Comparison of ENCODE assay signal across 16 mouse cellular contexts in genomic region chr2:125496696-125497095, GRCm38 (mm10). TPM values are rescaled to one million over a fixed set of nuclear protein-coding genes. Genes with fewer than 3 reads are reported as not detected.
DNase-seq lines count a peak whose midpoint lies in the region; ATAC-seq lines count a peak whose summit lies in the region.
"Had no signal": no experiment of that assay in that cellular context is flagged by ENCODE, and none has a peak within 500 bp of the region (broad histone marks: within the 10 kb centered on the region; RNA-seq: fewer than 3 reads in every experiment).

No protein-coding gene starts in this region.

- H3K27ac ChIP-seq in kidney, embryonic 15.5 days = no peak overlapping the region
- H3K27ac ChIP-seq: embryonic facial prominence, embryonic 13.5 days; forebrain, embryonic 10.5 days; layer of hippocampus, adult 2 months; limb, embryonic 10.5 days; liver, embryonic 14.5 days; midbrain, embryonic 13.5 days had no signal

- H3K27me3 ChIP-seq in kidney, embryonic 15.5 days = no peaks in the 10 kb centered on the region
- H3K27me3 ChIP-seq: embryonic facial prominence, embryonic 13.5 days; midbrain, embryonic 13.5 days had no signal

- H3K4me3 ChIP-seq in kidney, embryonic 15.5 days (replicated peaks) = no peak overlapping the region
- H3K4me3 ChIP-seq: embryonic facial prominence, embryonic 13.5 days; forebrain, embryonic 10.5 days; layer of hippocampus, adult 2 months; limb, embryonic 10.5 days; midbrain, embryonic 13.5 days had no signal

- no peak overlapping the region for H3K4me2 ChIP-seq in kidney, embryonic 15.5 days
- H3K4me2 ChIP-seq: embryonic facial prominence, embryonic 13.5 days; midbrain, embryonic 13.5 days had no signal

- H3K4me1 ChIP-seq in kidney, embryonic 15.5 days = peaks cover 10% of the 10 kb centered on the region; the same call in 1 of the 2 replicates
- H3K4me1 ChIP-seq: forebrain, embryonic 10.5 days; midbrain, embryonic 13.5 days had no signal

- H3K9ac ChIP-seq in kidney, embryonic 15.5 days = no peak overlapping the region
- H3K9ac ChIP-seq: embryonic facial prominence, embryonic 13.5 days; liver, embryonic 14.5 days; midbrain, embryonic 13.5 days had no signal

- 0 out of 2 replicates have a peak, but pooled peaks cover 5% of the 10 kb centered on the region for H3K36me3 ChIP-seq in kidney, embryonic 15.5 days
- H3K36me3 ChIP-seq: midbrain, embryonic 13.5 days had no signal

- intact Hi-C loops in heart, postnatal 25 days (cut with DNase I) = no loop called here

- H3K9me3 ChIP-seq in kidney, embryonic 15.5 days (replicated peaks) = no peaks in the 10 kb centered on the region
- H3K9me3 ChIP-seq: embryonic facial prominence, embryonic 13.5 days; limb, embryonic 10.5 days; midbrain, embryonic 13.5 days had no signal

- ATAC-seq in kidney, embryonic 15.5 days (replicated peaks; ENCODE audit: low FRiP score) = no peak
- ATAC-seq: midbrain, embryonic 13.5 days had no signal

- WGBS in kidney, embryonic 15.5 days = 92% methylated on average over 5 of the region's 5 CpGs

- peak; percentile 95 for DNase-seq in heart, adult 11 months
- DNase-seq in heart, postnatal 25 days (ENCODE audit: low spot score) = no peak
- DNase-seq in kidney, postnatal 14 days = peak; percentile 49
- DNase-seq in 416B (ENCODE audit: low read depth) = peak; percentile 38
- peak; percentile 8 for DNase-seq in cerebellum, adult 9-11 months
- no peak for DNase-seq in spleen, adult 18-20 months
- no peak for DNase-seq in yolk sac, embryonic 10.5 days (ENCODE audit: low spot score)
- DNase-seq: thymus, adult 2 months had no signal

RNA-seq across cellular contexts. Expression of gene Gm9913, which starts 8.2 kb away (rescaled TPM):
- total RNA-seq in heart, postnatal 25 days (2021) = under 1 TPM; 0.08 to 0.42 TPM
- polyA plus RNA-seq in kidney, embryonic 15.5 days (2015; fragmentation: Nextera tagmentation; extraction: Ambion mirVana) = 0.19 and 0.42 TPM in 2 replicates
- total RNA-seq: MEL had no signal
- polyA plus RNA-seq: liver, embryonic 14.5 days had no signal

RNA-seq across cellular contexts. Expression of gene Fbn1, which starts 11.1 kb away (rescaled TPM):
- total RNA-seq in heart, postnatal 25 days (2021) = 10 to 100 TPM; 74.5 to 83.0 TPM
- polyA plus RNA-seq in kidney, embryonic 15.5 days (2015; fragmentation: Nextera tagmentation; extraction: Ambion mirVana) = 13.4 and 16.4 TPM in 2 replicates
- total RNA-seq: MEL had no signal

Comparison
In these comparisons a context has a peak if more than half of its experiments do, and no peak if none do; other contexts are left out.
1. DNase-seq: peak in heart, adult 11 months (single experiment), kidney, postnatal 14 days (single experiment), 416B (single experiment) and cerebellum, adult 9-11 months (single experiment); none in heart, postnatal 25 days (single experiment), spleen, adult 18-20 months (0 of 2) and yolk sac, embryonic 10.5 days (single experiment).